Mouse (Mus musculus): ENCODE data around the gene Lin28a. TPM values are rescaled to one million over a fixed set of nuclear protein-coding genes. Genes with fewer than 3 reads are reported as not detected.
A peak's percentile ranks its signal among the peaks of the same experiment; 100 is the strongest.

Gene Lin28a
- polyA plus RNA-seq, 1 experiment = not detected

DNA sequence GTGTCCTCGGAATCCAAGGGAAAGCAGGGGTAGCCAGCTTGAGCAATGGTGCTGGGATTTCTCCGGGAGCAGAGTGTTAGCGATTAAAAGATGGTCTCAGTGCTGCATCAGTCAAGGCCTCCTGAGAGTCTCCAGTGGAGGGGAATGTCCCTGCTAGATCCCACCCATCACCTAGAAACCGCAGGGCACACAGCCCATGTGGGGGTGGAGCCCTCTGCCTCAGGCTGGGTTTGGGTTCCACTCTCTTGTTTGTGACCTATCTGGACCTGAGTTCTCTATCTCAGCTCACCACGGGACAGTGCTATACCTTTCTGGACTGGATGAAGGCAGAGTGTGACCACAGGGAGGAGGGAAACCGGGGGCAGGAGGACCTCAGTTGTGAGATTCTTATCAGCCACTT, 40.3 kb upstream of the Lin28a start:
- Histone ChIP-seq H3K27ac (ENCODE audit: insufficient read depth, low read depth, low read length) (no peak overlapping the region), H3K4me1 (ENCODE audit: control insufficient read depth, insufficient read depth, low read length) (no peaks in the 10 kb centered on the region), H3K4me3 (ENCODE audit: insufficient read depth, low read depth, low read length) (no peak overlapping the region)
- TF ChIP-seq CTCF (IDR thresholded peaks at IDR 0.05; ENCODE audit: insufficient read depth, low read depth, low read length) = no peak
- TF ChIP-seq POLR2A (IDR thresholded peaks at IDR 0.05; ENCODE audit: insufficient read depth, low read depth, low read length) = no peak
- WGBS = 86% methylated on average over 6 of the region's 6 CpGs

GRCm38 (mm10) chr4:134058166-134058715, 39.6 kb upstream of the Lin28a start:
- 47% methylated on average over 14 of the region's 14 CpGs for WGBS
- H3K4me3 ChIP-seq (ENCODE audit: insufficient read depth, low read depth, low read length) = no peak overlapping the region

GRCm38 (mm10) chr4:134053538-134053937, 34.9 kb upstream of the Lin28a start, which contains the start of gene Zfp683:
Gene Zfp683, plus strand, starts transcription at chr4:134053838.
- Histone ChIP-seq H3K27ac (ENCODE audit: insufficient read depth, low read depth, low read length) (no peak within 1 kb of the TSS), H3K4me3 (ENCODE audit: insufficient read depth, low read depth, low read length) (no peak within 1 kb of the TSS), H3K4me1 (ENCODE audit: control insufficient read depth, insufficient read depth, low read length) (peaks cover 5% of the 10 kb centered on the region)
- TF ChIP-seq CTCF (IDR thresholded peaks at IDR 0.05; ENCODE audit: insufficient read depth, low read depth, low read length) (no peak), POLR2A (IDR thresholded peaks at IDR 0.05; ENCODE audit: insufficient read depth, low read depth, low read length) (no peak)
- 84% methylated on average over 3 of the region's 3 CpGs for WGBS

More at GRCm38 (mm10) chr4:134058166-134058715, 39.6 kb upstream of the Lin28a start:
- Histone ChIP-seq H3K27ac (ENCODE audit: insufficient read depth, low read depth, low read length) (no peak overlapping the region), H3K4me1 (ENCODE audit: control insufficient read depth, insufficient read depth, low read length) (no peaks in the 10 kb centered on the region)
- TF ChIP-seq CTCF (IDR thresholded peaks at IDR 0.05; ENCODE audit: insufficient read depth, low read depth, low read length) = no peak
- TF ChIP-seq POLR2A (IDR thresholded peaks at IDR 0.05; ENCODE audit: insufficient read depth, low read depth, low read length) = no peak

DNA sequence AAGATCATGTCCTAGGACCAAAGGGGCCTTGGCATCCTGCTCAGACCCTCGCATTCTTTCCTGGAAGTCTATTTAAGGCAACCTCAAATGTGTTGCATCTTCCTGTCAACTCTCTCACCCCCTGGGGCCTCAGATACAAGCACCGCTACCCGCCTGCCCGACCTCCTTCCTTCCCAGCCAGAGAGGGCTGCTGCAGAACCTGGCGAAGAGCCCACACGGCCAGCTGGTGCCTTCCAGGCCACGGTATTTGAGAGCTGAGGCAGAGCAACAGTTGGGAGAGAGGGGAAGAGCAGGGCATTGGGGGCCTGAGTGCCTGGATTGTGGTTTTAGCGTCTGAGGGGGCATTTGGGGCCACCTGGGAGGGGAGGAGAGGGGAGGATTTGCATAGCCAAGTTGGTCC, 33.9 kb upstream of the Lin28a start:
- WGBS = 24% methylated on average over 8 of the region's 8 CpGs
- peaks cover 5% of the 10 kb centered on the region for H3K4me1 ChIP-seq (ENCODE audit: control insufficient read depth, insufficient read depth, low read length)
- TF ChIP-seq POLR2A (IDR thresholded peaks at IDR 0.05; ENCODE audit: insufficient read depth, low read depth, low read length) = no peak
- no peak for TF ChIP-seq CTCF (IDR thresholded peaks at IDR 0.05; ENCODE audit: insufficient read depth, low read depth, low read length)
- H3K27ac ChIP-seq (ENCODE audit: insufficient read depth, low read depth, low read length) = no peak overlapping the region
- H3K4me3 ChIP-seq (ENCODE audit: insufficient read depth, low read depth, low read length) = no peak overlapping the region

DNA sequence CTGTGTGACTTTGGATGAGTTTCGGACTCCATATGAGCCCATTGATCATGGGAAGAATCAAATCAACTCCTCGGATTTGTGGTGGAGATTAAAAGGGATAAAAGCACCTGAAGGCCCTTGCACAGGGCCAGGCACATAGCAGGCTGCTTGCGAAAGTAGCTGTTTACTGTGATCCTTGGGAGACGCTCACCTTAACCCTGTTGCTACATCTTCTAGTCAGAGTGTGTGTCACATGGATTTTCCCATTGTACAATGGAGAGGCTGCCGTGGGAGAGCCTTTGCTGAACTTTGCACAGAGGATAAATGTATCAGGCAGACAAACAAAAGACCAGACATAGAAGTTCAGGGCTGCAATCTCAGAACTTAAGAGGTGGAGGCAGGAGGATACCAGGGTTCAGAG, 33.3 kb upstream of the Lin28a start:
- no peak overlapping the region for H3K4me3 ChIP-seq (ENCODE audit: insufficient read depth, low read depth, low read length)
- WGBS = 92% methylated on average over 5 of the region's 5 CpGs
- H3K27ac ChIP-seq (ENCODE audit: insufficient read depth, low read depth, low read length) = no peak overlapping the region
- TF ChIP-seq POLR2A (IDR thresholded peaks at IDR 0.05; ENCODE audit: insufficient read depth, low read depth, low read length) (no peak), CTCF (IDR thresholded peaks at IDR 0.05; ENCODE audit: insufficient read depth, low read depth, low read length) (no peak)
- peaks cover 5% of the 10 kb centered on the region for H3K4me1 ChIP-seq (ENCODE audit: control insufficient read depth, insufficient read depth, low read length)

DNA sequence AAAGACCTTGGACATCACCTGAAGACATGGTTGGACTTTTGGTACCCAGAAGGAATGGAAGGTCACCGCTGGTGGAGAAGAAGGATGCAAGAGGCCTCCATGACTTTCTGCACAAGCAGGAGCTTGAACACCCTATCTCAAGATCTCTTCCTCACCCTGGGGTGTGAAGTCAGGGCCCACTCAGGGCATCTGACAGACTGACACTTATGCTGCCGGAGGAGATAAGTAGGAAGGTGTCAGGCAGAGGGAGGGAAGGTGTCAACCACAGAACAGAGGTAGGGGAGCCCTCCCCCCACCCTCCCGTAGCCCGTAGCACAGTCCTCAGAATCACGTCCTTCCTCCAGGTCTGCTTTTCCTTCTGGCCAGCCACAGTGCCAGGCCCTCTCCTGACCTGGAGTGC, 29.0 kb upstream of the Lin28a start:
- WGBS = 87% methylated on average over 5 of the region's 5 CpGs
- Histone ChIP-seq H3K27ac (ENCODE audit: insufficient read depth, low read depth, low read length) (no peak overlapping the region), H3K4me1 (ENCODE audit: control insufficient read depth, insufficient read depth, low read length) (peaks cover 3% of the 10 kb centered on the region), H3K4me3 (ENCODE audit: insufficient read depth, low read depth, low read length) (no peak overlapping the region)
- TF ChIP-seq CTCF (IDR thresholded peaks at IDR 0.05; ENCODE audit: insufficient read depth, low read depth, low read length) (no peak), POLR2A (IDR thresholded peaks at IDR 0.05; ENCODE audit: insufficient read depth, low read depth, low read length) (no peak)

DNA sequence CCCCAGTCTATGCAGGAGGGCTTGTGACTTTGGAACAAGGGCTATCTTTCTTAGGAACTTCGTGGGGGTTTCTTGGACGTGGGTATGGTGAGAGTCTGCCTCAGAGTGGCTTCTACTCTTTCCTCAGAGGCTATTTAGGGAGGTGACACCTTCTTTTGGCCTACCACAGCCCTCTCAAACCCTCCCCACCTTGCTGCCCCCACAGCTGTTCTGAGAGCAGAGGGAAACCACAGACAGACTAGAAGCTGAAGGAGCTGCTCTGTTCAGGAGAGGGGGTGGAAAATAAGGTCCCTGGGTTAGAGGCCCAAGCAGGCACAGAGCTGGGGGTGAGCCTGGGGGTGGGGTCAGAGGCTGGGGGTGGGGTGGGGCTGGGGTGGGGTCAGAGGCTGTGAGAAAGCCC, 24.4 kb upstream of the Lin28a start:
- H3K27ac ChIP-seq (ENCODE audit: insufficient read depth, low read depth, low read length) = no peak overlapping the region
- 70% methylated on average over 2 of the region's 2 CpGs for WGBS
- H3K4me1 ChIP-seq (ENCODE audit: control insufficient read depth, insufficient read depth, low read length) = no peaks in the 10 kb centered on the region
- no peak overlapping the region for H3K4me3 ChIP-seq (ENCODE audit: insufficient read depth, low read depth, low read length)
- TF ChIP-seq CTCF (IDR thresholded peaks at IDR 0.05; ENCODE audit: insufficient read depth, low read depth, low read length) (no peak), POLR2A (IDR thresholded peaks at IDR 0.05; ENCODE audit: insufficient read depth, low read depth, low read length) (no peak)

- TF ChIP-seq POLR2A (IDR thresholded peaks at IDR 0.05; ENCODE audit: insufficient read depth, low read depth, low read length) (no peak), CTCF (IDR thresholded peaks at IDR 0.05; ENCODE audit: insufficient read depth, low read depth, low read length) (no peak)
- H3K4me3 ChIP-seq (ENCODE audit: insufficient read depth, low read depth, low read length) = no peak overlapping the region
- H3K27ac ChIP-seq (ENCODE audit: insufficient read depth, low read depth, low read length) = no peak overlapping the region
- 56% methylated on average over 9 of the region's 9 CpGs for whole genome bisulfite sequencing
- H3K4me1 ChIP-seq (ENCODE audit: control insufficient read depth, insufficient read depth, low read length) = no peaks in the 10 kb centered on the region
Measured at GRCm38 (mm10) chr4:134041317-134042123, 22.9 kb upstream of the Lin28a start.

DNA sequence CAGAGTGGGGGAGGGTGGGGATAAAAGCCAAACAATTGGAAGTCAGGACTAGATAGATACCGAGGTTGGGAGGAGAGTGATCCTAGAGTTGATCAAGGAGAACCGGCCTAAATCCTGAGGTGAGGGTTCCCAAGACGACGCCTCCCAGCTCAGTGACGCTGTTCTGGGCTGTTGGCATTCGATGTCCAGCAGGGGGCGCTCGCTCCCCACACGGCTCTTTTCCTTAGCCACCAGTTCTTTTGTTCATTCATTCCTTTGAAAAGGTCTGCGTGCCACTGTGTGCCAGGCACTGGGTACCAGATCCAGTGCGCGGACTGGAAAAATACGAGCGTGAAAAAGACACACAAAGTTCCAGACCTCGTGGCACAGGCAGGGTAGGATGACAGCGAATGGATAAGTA, 17.3 kb upstream of the Lin28a start:
- H3K4me3 ChIP-seq (ENCODE audit: insufficient read depth, low read depth, low read length) = no peak overlapping the region
- H3K4me1 ChIP-seq (ENCODE audit: control insufficient read depth, insufficient read depth, low read length) = no peaks in the 10 kb centered on the region
- H3K27ac ChIP-seq (ENCODE audit: insufficient read depth, low read depth, low read length) = no peak overlapping the region
- TF ChIP-seq CTCF (IDR thresholded peaks at IDR 0.05; ENCODE audit: insufficient read depth, low read depth, low read length) (peak; percentile 93), POLR2A (IDR thresholded peaks at IDR 0.05; ENCODE audit: insufficient read depth, low read depth, low read length) (no peak)
- 3% methylated on average over 16 of the region's 16 CpGs for WGBS
